ENCODE assay signal across 10 mouse cellular contexts in the genomic region with DNA sequence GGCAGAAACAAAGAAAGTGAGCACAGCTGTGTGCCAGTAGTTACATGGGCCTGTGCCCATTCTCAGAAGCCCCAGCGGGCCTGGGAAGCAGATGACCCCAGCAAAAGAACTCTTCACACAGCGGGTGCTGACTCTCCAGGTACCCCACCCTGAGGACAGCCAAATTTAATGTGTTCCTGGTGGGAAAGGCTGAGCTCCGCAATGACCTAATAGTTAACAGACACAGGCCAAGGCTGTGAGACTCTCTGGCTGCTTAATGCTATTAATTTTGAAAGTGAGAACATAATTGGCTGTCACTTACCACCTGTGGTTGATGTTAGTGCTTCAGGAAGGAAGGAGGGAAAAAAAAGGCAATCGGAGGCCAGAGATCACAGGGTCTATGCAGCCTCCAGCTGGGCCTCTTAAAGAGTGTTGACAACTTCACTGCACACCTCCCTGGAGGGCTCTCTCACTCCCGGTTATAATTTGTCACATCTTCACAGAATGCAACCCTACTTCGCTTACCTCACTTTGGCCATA.
DNase-seq lines count a peak whose midpoint lies in the region; ATAC-seq and TF ChIP-seq lines count a peak whose summit lies in the region.
"Had no signal": no experiment of that assay in that cellular context is flagged by ENCODE, and none has a peak within 500 bp of the region (broad histone marks: within the 10 kb centered on the region; RNA-seq: fewer than 3 reads in every experiment).

No protein-coding gene starts in this region.

- DNase-seq in kidney, postnatal 0 days (ENCODE audit: low spot score), result peak; percentile 51
- DNase-seq in kidney, postnatal 14 days, result no peak
- DNase-seq in thymus, postnatal 0 days (ENCODE audit: low spot score), result no peak
- no peak for DNase-seq in liver
- no peak for DNase-seq in cerebellum, postnatal 4 days (ENCODE audit: low spot score in 2 of 2)
- DNase-seq: cerebellum, postnatal 10 days; thymus, postnatal 25 days had no signal

- H3K9me3 ChIP-seq in kidney, postnatal 0 days (replicated peaks; ENCODE audit: low read length), result no peaks in the 10 kb centered on the region
- no peaks in the 10 kb centered on the region for H3K9me3 ChIP-seq in forebrain, embryonic 15.5 days
- H3K9me3 ChIP-seq in limb, embryonic 12.5 days, result no peaks in the 10 kb centered on the region
- no peaks in the 10 kb centered on the region for H3K9me3 ChIP-seq in neural tube, embryonic 14.5 days (ENCODE audit: control insufficient read depth, low read length)

- TF ChIP-seq CTCF in kidney, postnatal 0 days (IDR thresholded peaks at IDR 0.05; ENCODE audit: low read depth), result no peak

- H3K4me3 ChIP-seq in kidney, postnatal 0 days (replicated peaks; ENCODE audit: low read depth, low read length), result no peak overlapping the region
- no peak overlapping the region for H3K4me3 ChIP-seq in forebrain, embryonic 15.5 days
- no peak overlapping the region for H3K4me3 ChIP-seq in limb, embryonic 12.5 days (replicated peaks)
- no peak overlapping the region for H3K4me3 ChIP-seq in neural tube, embryonic 14.5 days (ENCODE audit: low read depth, low read length)

- H3K27me3 ChIP-seq in kidney, postnatal 0 days (ENCODE audit: insufficient read depth, low read length), result no peaks in the 10 kb centered on the region
- no peaks in the 10 kb centered on the region for H3K27me3 ChIP-seq in forebrain, embryonic 15.5 days
- peaks cover 26% of the 10 kb centered on the region for H3K27me3 ChIP-seq in limb, embryonic 12.5 days
- H3K27me3 ChIP-seq in neural tube, embryonic 14.5 days (ENCODE audit: control insufficient read depth, insufficient read depth, low read length), result no peaks in the 10 kb centered on the region

- no peak overlapping the region for H3K9ac ChIP-seq in kidney, postnatal 0 days (ENCODE audit: low read depth, low read length)
- H3K9ac ChIP-seq in forebrain, embryonic 15.5 days (replicated peaks), result no peak overlapping the region
- no peak overlapping the region for H3K9ac ChIP-seq in limb, embryonic 12.5 days (replicated peaks)
- no peak overlapping the region for H3K9ac ChIP-seq in neural tube, embryonic 14.5 days (replicated peaks; ENCODE audit: low read depth, low read length)

- H3K36me3 ChIP-seq in kidney, postnatal 0 days (ENCODE audit: insufficient read depth, low read length), result no peaks in the 10 kb centered on the region
- H3K36me3 ChIP-seq in forebrain, embryonic 15.5 days, result no peaks in the 10 kb centered on the region
- H3K36me3 ChIP-seq in limb, embryonic 12.5 days, result no peaks in the 10 kb centered on the region
- no peaks in the 10 kb centered on the region for H3K36me3 ChIP-seq in neural tube, embryonic 14.5 days (ENCODE audit: control insufficient read depth, insufficient read depth, low read length)

- 0 out of 2 replicates have a peak overlapping the region, but pooled peaks have one; percentile 6 for H3K4me2 ChIP-seq in kidney, postnatal 0 days (ENCODE audit: low read length)
- H3K4me2 ChIP-seq in forebrain, embryonic 15.5 days (replicated peaks), result no peak overlapping the region
- peak overlapping the region; percentile 41 for H3K4me2 ChIP-seq in limb, embryonic 12.5 days
- H3K4me2 ChIP-seq in neural tube, embryonic 14.5 days (ENCODE audit: low read depth, low read length), result no peak overlapping the region

- no peaks in the 10 kb centered on the region for H3K4me1 ChIP-seq in kidney, postnatal 0 days (replicated peaks; ENCODE audit: insufficient read depth, low read length)
- peaks cover 7% of the 10 kb centered on the region; the same call in 1 of the 2 replicates for H3K4me1 ChIP-seq in forebrain, embryonic 15.5 days
- H3K4me1 ChIP-seq in limb, embryonic 12.5 days (replicated peaks), result peaks cover 14% of the 10 kb centered on the region; the same call in 1 of the 2 replicates
- no peaks in the 10 kb centered on the region for H3K4me1 ChIP-seq in neural tube, embryonic 14.5 days (ENCODE audit: control insufficient read depth, insufficient read depth, low read length)

- no peak overlapping the region for H3K27ac ChIP-seq in kidney, postnatal 0 days
- H3K27ac ChIP-seq in forebrain, embryonic 15.5 days (replicated peaks), result no peak overlapping the region
- H3K27ac ChIP-seq in limb, embryonic 12.5 days, result no peak overlapping the region
- H3K27ac ChIP-seq in neural tube, embryonic 14.5 days (ENCODE audit: low read depth, low read length), result no peak overlapping the region

- ATAC-seq in kidney, postnatal 0 days (replicated peaks; ENCODE audit: low FRiP score, low read depth), result no peak; the same call in 1 of the 2 replicates
- ATAC-seq in forebrain, embryonic 15.5 days (replicated peaks), result peak; percentile 77
- ATAC-seq in limb, embryonic 12.5 days (ENCODE audit: insufficient number of reproducible peaks, insufficient read depth, low FRiP score, low TSS enrichment, low read depth), result peak; percentile 94
- ATAC-seq in neural tube, embryonic 14.5 days (ENCODE audit: low read depth), result peak; percentile 82

- WGBS in kidney, postnatal 0 days, result 14% methylated on average over 6 of the region's 6 CpGs
- 26% methylated on average over 6 of the region's 6 CpGs for WGBS in forebrain, embryonic 15.5 days
- 6% methylated on average over 6 of the region's 6 CpGs for WGBS in limb, embryonic 12.5 days
- WGBS in neural tube, embryonic 14.5 days, result 12% methylated on average over 6 of the region's 6 CpGs

Comparison
In these comparisons a context has a peak if more than half of its experiments do, and no peak if none do; other contexts are left out.
1. H3K4me2 ChIP-seq: peak in kidney, postnatal 0 days (single experiment) and limb, embryonic 12.5 days (single experiment); none in forebrain, embryonic 15.5 days (single experiment) and neural tube, embryonic 14.5 days (single experiment).